ENCODE assay signal across 18 mouse cellular contexts in genomic region chr6:118864696-118865620, GRCm38 (mm10).
DNase-seq lines count a peak whose midpoint lies in the region; ATAC-seq and TF ChIP-seq lines count a peak whose summit lies in the region.
"Had no signal": no experiment of that assay in that cellular context is flagged by ENCODE, and none has a peak within 500 bp of the region (broad histone marks: within the 10 kb centered on the region; RNA-seq: fewer than 3 reads in every experiment).

No protein-coding gene starts in this region.

- TF ChIP-seq POLR2A in cortical plate, adult 2 months (IDR thresholded peaks at IDR 0.05; ENCODE audit: extremely low read depth, insufficient read depth, low read length), result no peak

- H3K27ac ChIP-seq in left cerebral cortex, adult 2 months, result peak overlapping the region; percentile 47
- peak overlapping the region; percentile 41; the same call in 1 of the 2 replicates for H3K27ac ChIP-seq in cortical plate, adult 2 months (ENCODE audit: insufficient read depth, low read length)
- H3K27ac ChIP-seq: forebrain, embryonic 12.5 days; heart, embryonic 13.5 days; midbrain, embryonic 12.5 days; neural tube, embryonic 13.5 days had no signal

- DNase-seq in left cerebral cortex, adult 2 months (ENCODE audit: extremely low spot score in 1 of 2, low spot score in 2 of 2), result no peak
- no peak for DNase-seq in left cerebral cortex, adult 8-10 months (ENCODE audit: low spot score in 2 of 2)
- peak; percentile 42 for DNase-seq in CD4-positive helper T cell, adult 2 months (ENCODE audit: low read depth, low spot score)
- DNase-seq in CD4-positive, CD25-positive, alpha-beta regulatory T cell, adult 2 months (ENCODE audit: low read depth, low spot score), result peak; percentile 2
- no peak for DNase-seq in kidney, adult 18-20 months
- DNase-seq: adrenal gland, postnatal 36 days; cerebellum, postnatal 36 days; kidney, adult 2 months; left cerebral cortex, postnatal 4 days; spleen, adult 18-20 months; thymus, adult 18-20 months; thymus, postnatal 4 days had no signal

- peaks cover 11% of the 10 kb centered on the region for H3K4me1 ChIP-seq in cortical plate, adult 2 months (ENCODE audit: control insufficient read depth, insufficient read depth, low read length)

- ATAC-seq in megakaryocyte, adult 5-6 weeks (ENCODE audit: poor library complexity, severe bottlenecking), result no peak

- H3K4me3 ChIP-seq in left cerebral cortex, adult 2 months, result no peak overlapping the region
- no peak overlapping the region for H3K4me3 ChIP-seq in cortical plate, adult 2 months (ENCODE audit: insufficient read depth, low read length)
- H3K4me3 ChIP-seq: forebrain, embryonic 12.5 days; heart, embryonic 13.5 days; midbrain, embryonic 12.5 days; neural tube, embryonic 13.5 days had no signal

- TF ChIP-seq CTCF in left cerebral cortex, adult 2 months (IDR thresholded peaks at IDR 0.05), result no peak
- TF ChIP-seq CTCF in cortical plate, adult 2 months (IDR thresholded peaks at IDR 0.05; ENCODE audit: extremely low read depth, insufficient read depth, low read length), result no peak

- intact Hi-C loops in left cerebral cortex, adult 2 months (cut with DNase I), result no loop called here

Comparison
In these comparisons a context has a peak if more than half of its experiments do, and no peak if none do; other contexts are left out.
1. DNase-seq: peak in CD4-positive helper T cell, adult 2 months (single experiment) and CD4-positive, CD25-positive, alpha-beta regulatory T cell, adult 2 months (single experiment); none in left cerebral cortex, adult 2 months (0 of 2), left cerebral cortex, adult 8-10 months (0 of 2) and kidney, adult 18-20 months (single experiment).